Mouse (Mus musculus) kidney, adult 8-10 months (tissue): ENCODE measurements around the gene Bloc1s6.

Experiments
- DNase-seq, 2 experiments: peaks; one replicate each; pipeline ENCODE4 v3.0.0; 2022

The Bloc1s6 gene

GRCm38 (mm10) chr2:122737894-122738830 is at the start of gene Bloc1s6:
Gene Bloc1s6, plus strand, starts transcription at chr2:122738503.
- peak; percentile 89 to 92 for DNase-seq

GRCm38 (mm10) chr2:122697526-122697925 is 40.8 kb upstream of the Bloc1s6 start:
- no peak for DNase-seq

DNA sequence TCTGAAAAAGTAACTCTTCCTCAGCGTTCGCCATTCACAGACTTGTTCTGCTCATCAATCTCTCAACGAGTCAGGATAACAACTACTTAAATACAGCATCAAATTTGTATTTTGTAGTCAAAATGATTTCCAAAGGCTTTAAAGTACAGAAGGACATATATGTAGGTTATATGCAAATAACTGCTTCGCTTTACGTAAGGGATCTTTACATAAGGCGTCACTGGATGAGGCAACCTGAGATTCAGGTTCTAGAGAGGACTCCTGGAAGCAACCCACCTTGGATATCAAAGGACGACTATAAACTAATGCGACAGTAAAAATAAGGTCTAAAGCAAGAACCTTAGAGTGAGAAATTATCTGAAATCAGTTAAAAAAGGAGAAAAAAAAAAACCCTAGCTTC is 37.3 kb upstream of the Bloc1s6 start:
- DNase-seq, result no peak

DNA sequence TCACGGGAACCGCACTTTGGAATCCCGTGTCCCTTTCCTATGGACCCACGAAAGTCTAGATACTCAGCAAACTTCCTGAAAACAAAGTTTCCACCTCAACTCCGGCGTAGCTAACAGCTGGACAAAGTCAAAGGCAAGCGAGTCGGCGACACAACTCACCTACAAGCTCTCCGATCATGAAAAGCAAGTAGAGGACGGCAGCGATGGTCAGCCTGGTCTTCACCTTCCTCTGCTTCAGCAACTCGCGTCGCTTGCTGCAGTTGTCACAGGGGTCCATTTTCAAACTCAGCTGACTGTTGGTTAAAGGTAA is 36.5 kb upstream of the Bloc1s6 start:
- DNase-seq, result peak in 1 of 2 experiments; percentile 36

- DNase-seq, result peak; percentile 63 to 70
Observed at GRCm38 (mm10) chr2:122702181-122703036, 35.9 kb upstream of the Bloc1s6 start, which contains the start of gene Slc30a4. Gene Slc30a4, minus strand, starts transcription at chr2:122702663.

DNA sequence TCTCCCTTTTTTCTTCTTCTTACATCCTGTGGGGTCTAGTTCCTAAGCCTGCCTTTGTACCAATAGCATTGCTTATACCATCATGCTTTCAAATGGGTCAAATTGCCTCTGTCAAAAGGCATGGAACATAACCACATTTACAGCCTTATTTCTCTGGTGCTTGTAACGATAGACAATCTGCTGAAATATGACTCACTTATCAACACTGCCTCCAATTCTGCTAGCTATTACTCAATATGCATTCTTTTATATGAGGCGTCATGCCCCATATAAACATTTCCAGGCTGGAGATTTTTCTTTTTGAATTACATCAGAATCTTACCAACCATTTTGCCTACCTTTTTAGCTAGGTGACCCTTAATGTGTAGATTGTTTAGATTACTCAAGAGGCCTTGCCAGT is 33.7 kb upstream of the Bloc1s6 start:
- no peak for DNase-seq

DNA sequence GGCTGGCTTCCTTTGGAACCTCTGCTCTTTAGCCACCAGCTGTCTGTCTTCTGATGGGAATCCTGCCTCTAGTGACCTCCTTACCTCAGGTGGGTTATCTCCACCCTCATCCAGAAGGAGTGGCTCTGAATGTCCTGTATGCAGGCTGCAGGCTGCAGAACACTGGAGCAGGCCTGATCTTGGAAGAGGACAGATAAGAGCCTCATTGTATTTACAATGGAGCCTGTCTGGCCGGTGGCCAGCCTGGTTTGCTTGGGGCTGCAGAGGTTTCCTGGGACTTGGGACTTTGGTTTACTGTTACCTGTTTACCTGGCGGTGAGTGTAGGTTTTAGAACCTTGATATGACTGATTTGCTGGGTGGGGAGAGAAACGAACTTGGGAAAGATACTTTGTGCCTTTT is 30.2 kb upstream of the Bloc1s6 start:
- no peak for DNase-seq

DNA sequence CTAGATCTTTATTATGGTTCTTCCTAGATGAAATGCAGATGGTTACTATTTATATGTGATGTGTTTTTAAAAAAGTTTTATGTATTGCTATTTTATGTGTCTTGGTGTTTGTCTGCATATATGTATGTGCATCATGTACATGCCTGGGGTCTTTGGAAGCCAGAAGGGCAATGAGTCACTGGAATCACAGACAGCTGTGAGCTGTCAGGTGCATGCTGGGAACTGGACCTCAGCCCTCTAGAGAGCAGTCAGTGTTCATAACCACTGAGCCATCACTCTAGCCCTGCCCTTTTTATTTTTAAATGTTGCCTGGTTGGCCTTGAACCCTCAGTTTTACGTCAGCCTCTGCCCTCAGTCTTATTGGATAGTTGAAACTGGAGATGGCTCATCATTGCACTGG is 29.1 kb upstream of the Bloc1s6 start:
- DNase-seq, result no peak

GRCm38 (mm10) chr2:122711911-122712310 is 26.4 kb upstream of the Bloc1s6 start:
- no peak for DNase-seq

DNA sequence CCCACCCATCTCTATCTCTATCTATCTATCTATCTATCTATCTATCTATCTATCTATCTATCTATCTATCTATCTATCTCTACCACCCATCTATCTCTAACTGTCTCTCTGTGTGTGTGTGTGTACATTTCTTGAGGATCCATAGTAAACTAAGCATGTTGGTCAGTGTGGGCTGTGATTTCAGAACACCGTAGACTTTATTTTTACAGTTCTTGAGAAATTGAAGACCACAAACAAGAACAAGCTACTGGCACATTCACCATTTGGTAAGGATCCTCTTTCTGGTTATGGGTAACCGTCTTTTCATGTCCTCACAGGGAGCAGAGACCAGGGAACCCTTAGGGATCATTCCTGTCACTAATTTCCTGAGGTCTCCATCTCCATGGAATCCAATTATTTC is 25.5 kb upstream of the Bloc1s6 start:
- DNase-seq, result no peak

GRCm38 (mm10) chr2:122715148-122715692 is 23.1 kb upstream of the Bloc1s6 start:
- no peak for DNase-seq

DNA sequence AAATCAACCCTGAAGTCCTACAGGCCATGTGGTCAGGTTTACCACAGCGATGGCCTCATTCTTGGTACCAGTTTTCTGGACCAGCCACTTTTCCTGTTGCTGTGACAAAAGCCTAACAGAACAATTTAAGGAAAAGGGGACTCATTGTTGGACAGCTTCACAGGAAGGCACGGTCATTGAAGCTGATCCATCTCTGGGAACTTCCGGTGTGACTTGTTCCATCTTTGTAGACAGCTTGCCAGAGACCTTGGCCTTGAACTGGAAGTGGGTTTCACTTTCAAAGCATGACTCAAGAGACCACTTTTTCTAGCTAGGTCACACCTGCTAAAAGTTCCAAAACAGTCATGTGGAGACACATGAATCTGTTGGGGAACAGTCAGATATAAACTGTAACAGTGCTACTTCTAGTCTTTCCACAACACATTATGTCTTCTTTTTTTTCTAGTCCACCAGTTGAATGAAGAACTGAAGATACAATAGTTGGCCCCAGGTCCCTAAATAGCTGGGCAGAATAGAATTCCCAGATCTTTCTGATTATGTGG is 21.9 kb upstream of the Bloc1s6 start:
- DNase-seq, result no peak

DNA sequence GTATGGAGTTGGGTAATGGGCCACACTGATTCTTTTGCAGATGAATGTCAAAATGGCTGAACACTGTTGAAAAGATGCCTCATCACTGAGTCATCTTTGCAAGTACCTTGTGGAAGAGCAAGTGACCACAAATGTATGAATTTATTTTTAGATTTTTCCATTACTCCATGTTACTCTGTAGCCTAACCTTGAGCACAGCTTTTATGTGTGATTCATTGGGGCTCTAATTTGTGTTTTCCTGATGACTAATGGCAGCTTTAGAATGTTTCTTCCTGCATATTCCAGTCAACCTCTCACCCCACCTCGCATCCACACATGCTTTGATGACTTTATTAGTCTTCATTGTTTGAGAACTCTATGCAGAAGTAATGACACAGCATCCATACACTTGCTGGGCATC is 19.1 kb upstream of the Bloc1s6 start:
- no peak for DNase-seq

GRCm38 (mm10) chr2:122720564-122720963 is 17.7 kb upstream of the Bloc1s6 start:
- DNase-seq, result no peak

DNA sequence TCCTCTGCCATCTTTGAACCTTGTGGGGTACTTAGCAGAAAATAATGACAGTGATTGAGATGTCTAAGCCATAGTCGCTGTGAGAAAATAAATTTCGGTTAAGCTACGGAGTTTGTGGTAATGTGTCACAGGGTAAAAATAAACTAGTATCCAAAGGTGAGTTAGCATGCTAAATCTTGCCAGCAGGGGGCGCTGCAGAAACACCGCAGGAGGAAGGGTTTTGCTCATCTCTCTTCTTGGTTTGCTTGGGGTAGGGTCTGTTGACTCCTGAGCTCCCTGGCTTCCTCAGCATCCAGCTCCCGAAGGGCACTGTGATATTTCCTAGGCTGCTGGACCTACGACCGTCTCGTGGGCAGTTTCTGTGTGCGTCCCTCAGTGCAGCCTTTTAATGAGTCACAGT is 12.7 kb upstream of the Bloc1s6 start:
- DNase-seq, result peak in 1 of 2 experiments; percentile 45

- DNase-seq, result no peak
Observed at GRCm38 (mm10) chr2:122731456-122731855, 6.8 kb upstream of the Bloc1s6 start.

DNA sequence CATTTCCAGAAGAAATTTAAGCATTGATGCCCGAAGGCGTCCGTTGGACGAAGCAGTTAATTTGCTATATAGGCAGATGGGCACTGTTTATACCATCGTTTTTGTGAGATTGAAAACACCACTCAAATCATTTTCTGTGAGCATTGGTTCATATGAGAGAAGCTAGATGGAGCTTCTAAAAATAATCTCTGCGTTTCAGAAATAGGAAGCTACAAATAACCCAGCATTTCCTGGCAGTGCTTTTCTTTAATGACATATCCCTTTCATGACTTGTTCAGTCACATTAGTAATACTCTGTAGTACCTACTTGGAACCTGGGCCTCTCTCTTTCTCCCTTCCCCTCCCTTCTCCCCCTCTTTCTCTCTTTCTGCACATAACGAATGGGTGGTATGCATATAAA is 720 bp downstream of the Bloc1s6 start:
- DNase-seq, result no peak

DNA sequence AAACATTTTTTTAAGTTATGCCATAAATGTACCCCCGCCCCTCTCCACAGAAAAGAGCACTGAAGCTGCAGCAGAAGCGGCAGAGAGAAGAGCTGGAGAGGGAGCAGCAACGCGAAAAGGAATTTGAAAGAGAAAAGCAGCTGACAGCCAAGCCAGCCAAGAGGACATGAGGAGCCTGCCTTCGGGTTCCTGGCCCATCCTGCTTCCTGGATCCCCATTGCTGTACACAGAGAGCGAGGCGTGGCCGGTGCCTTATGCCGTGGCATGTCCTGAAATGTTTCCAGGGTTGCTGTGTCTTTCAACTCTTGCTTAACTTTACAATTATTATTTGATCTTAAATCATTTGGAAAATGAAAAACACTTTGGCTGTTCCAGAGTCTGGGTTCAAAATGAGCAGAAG is 8.2 kb downstream of the Bloc1s6 start:
- no peak for DNase-seq

GRCm38 (mm10) chr2:122753739-122754343 is 15.5 kb downstream of the Bloc1s6 start:
- peak; percentile 27 to 66 for DNase-seq

GRCm38 (mm10) chr2:122759791-122760190 is 21.5 kb downstream of the Bloc1s6 start:
- no peak for DNase-seq

GRCm38 (mm10) chr2:122762991-122763390 is 24.7 kb downstream of the Bloc1s6 start:
- no peak for DNase-seq

DNA sequence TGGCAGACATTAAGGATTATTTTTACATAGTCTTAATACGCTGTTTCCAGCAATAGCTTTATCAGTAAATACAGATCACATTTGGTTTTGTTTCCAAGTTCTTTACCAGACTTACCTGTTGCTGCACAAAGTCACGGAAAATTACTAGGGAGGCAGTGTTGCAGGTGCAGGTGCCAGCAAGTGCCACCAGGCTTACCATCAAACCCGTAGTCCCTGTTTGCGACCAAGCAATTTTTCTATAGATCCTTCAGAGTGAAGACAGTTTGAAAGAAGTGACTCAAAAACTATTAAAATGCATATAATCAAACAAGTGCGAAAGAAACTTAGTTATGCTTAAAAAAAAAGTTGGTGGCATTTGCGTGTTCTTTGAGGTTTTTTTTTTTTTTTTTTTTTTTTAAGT is 26.2 kb downstream of the Bloc1s6 start:
- DNase-seq, result no peak
